Mouse (Mus musculus): Measurements from ENCODE around the gene Nkd1.
A peak's percentile ranks its signal among the peaks of the same experiment; 100 is the strongest.

Gene Nkd1

GRCm38 (mm10) chr8:88520985-88521527 lies at the start of gene Nkd1:
Gene Nkd1 (plus strand): TSS chr8:88521354.
- DNase-seq, result peak; percentile 70 to 72

DNA sequence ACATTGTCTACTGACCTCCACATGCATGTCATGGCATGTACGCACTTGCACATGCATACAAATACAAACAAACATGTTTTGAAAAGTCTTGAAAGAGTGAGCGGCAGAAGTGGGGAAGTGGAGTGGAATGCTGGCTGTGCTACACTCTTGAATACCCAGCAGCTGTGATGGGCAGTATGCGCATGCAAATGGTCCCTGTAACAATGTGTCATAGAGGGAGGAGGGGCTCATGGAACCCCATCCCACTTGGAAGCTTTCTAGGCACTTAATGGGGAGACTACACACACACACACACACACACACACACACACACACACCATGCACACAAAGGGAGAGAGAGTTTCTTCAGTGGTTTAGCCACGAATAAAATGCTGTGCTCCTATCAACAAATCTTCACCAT lies 39.9 kb upstream of the Nkd1 start:
- DNase-seq, result no peak

GRCm38 (mm10) chr8:88488391-88488829 lies 32.7 kb upstream of the Nkd1 start:
- DNase-seq, result no peak

GRCm38 (mm10) chr8:88494076-88494475 lies 27.1 kb upstream of the Nkd1 start:
- DNase-seq, result no peak

- DNase-seq, result no peak
These were observed 25.9 kb upstream of the Nkd1 start for GRCm38 (mm10) chr8:88495071-88495805.

- no peak for DNase-seq
These were observed 19.0 kb upstream of the Nkd1 start for GRCm38 (mm10) chr8:88502143-88502542.

DNA sequence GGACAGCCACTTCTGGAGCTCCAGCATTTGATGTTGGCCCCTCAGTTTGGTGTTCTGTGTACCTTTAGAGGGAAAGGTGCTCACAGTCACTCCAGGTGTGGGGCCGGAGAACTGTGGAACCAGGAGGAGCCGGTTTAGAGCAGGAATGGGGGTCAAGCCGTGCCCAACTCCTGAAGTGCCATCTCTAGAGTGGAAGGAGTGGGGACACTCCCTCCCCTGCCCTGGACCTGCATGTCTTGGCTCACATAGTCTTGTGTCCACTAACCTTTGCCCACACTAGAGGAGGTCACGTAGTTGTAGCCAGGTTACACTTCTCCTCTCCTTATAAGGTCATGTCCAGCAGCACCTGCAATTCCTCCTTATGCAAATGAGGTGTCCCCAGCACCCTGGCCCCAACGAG lies 14.2 kb upstream of the Nkd1 start:
- no peak for DNase-seq

- DNase-seq, result no peak
These were observed 10.1 kb upstream of the Nkd1 start for GRCm38 (mm10) chr8:88511061-88511460.

GRCm38 (mm10) chr8:88512094-88512794 lies 8.9 kb upstream of the Nkd1 start:
- DNase-seq, result no peak

DNA sequence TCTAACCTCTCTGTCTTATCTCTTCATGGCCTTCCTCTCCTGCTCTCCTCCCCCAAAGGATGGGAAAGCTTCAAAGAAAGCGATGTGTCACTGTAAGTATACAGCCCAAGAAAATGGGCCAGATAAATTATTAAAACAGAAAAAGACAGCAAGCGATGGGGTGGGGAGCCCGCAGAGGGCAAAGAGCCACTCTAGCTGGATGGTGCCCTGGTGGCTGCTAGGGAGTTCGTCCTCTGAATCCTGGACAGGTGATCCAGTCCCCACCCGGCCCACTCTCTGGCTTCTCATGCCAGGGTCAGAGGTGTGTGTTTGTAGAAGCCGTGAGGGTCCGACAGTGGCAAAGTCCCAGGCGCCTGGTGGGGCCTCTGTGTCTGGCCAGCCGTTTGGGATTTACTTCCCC lies 3.1 kb upstream of the Nkd1 start:
- DNase-seq, result no peak

- peak; percentile 3 to 12 for DNase-seq
These were observed 773 bp upstream of the Nkd1 start for GRCm38 (mm10) chr8:88520381-88520780.

GRCm38 (mm10) chr8:88521541-88522414 lies 624 bp downstream of the Nkd1 start:
- DNase-seq, result peak; percentile 20 to 35

- DNase-seq, result no peak
These were observed 1.4 kb downstream of the Nkd1 start for GRCm38 (mm10) chr8:88522433-88523030.

- DNase-seq, result no peak
These were observed 2.5 kb downstream of the Nkd1 start for GRCm38 (mm10) chr8:88523621-88524020.

DNA sequence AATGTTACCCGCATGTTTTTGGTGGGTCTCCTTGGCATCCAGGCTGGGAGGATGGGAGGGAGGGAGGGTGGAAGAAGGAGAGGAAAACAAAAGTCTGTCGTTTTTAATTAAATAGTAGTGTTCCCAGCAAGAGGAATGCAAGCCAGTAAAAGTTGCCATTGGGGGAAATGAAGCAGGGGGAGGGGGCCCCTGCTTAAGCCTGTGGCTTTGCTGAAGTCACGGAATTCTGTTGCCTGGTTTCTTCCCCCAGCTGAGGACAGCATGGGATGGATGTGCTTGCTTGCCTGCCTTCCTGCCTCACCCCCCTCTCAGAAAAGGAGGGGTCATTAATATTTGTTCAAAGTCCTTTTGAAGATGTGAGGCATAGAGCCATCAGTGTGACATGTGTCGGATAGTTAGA lies 3.0 kb downstream of the Nkd1 start:
- DNase-seq, result no peak

DNA sequence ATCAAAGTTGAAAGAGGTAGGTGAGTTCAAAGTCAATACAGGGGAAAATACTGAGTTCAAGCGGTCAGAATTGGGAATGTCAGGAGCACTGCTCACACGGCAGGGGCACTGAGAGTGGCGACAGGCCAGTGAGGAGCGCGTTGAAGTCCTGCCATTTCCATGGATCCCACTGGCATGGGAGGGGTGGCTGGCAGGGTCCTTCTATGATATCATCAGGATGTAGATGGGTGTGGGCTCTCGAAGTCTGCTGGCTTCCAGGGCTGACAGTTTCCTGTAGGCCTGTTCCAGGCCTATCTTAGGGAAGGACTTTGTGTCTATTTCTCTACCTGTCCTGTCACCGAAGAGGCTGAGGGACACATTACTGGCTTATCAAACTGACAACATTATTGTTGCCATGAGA lies 3.7 kb downstream of the Nkd1 start:
- no peak for DNase-seq

DNA sequence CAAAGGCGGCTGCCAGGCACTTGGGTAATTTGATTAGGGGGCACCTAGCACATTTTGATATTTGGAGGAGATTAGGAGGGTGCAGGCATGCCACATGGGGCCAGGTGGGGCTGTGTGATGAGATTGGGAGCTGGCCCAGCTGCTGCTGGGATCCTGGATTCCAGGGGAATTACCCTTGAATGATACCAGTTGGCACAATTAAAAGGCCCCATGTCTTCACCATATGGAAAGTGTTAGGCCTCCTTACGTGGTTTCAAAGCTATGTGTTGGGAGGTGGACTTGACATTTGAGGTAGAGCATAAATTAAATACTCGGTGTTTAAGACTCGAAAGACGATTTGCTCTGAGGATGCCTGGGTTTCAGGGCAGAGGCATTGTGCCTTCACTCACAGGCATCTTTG lies 5.1 kb downstream of the Nkd1 start:
- no peak for DNase-seq

DNA sequence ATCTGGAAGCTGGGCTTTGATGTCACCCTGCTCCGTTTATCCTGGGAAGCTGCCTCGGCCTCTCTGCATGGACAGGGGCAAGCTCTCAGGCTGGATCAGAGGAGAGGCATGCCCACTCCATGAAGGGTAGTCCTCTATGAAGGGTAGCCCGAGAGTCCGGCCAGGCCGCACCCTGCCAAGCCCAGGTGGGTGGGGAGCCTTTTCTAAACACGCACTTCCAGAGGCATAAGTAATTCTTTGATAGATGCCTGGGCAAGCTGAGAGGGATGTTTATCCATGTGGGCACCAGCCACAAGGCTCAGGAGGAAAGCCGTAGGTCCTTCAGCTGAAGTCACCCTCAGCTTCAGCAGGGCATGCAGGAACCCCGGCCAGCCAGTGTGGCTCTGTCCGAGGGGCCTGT lies 7.0 kb downstream of the Nkd1 start:
- DNase-seq, result no peak

GRCm38 (mm10) chr8:88529798-88530197 lies 8.6 kb downstream of the Nkd1 start:
- DNase-seq, result peak in 1 of 2 experiments; percentile 7

GRCm38 (mm10) chr8:88537081-88537480 lies 15.9 kb downstream of the Nkd1 start:
- DNase-seq, result no peak

GRCm38 (mm10) chr8:88537998-88538975 lies 17.1 kb downstream of the Nkd1 start:
- no peak for DNase-seq
